Mouse (Mus musculus): ENCODE data around the gene Cope.

- TF ChIP-seq GATA1 (IDR thresholded peaks at IDR 0.05; ENCODE audit: low read length): no peak
- TF ChIP-seq TAL1 (IDR thresholded peaks at IDR 0.05; ENCODE audit: low read length): no peak
These were observed 15.6 kb downstream of the Cope start for GRCm38 (mm10) chr8:70317872-70318271.
